Mouse (Mus musculus) spleen, postnatal 4 days (tissue): ENCODE measurements around the gene Gm36864.
A peak's percentile ranks its signal among the peaks of the same experiment; 100 is the strongest.
"Not testable (repeated sequence)": the region's sequence is repeated elsewhere in the genome, so short reads cannot be mapped to it uniquely, and the experiment has no call there.

Source experiments
- DNase-seq, 2 experiments: peaks; one replicate each; pipeline ENCODE4 v3.0.0; 2022; ENCODE audit warnings: low spot score in 2 of 2

Gene Gm36864

GRCm38 (mm10) chr7:44235909-44236308, at the start of gene Gm36864:
Gene Gm36864 (plus strand): TSS chr7:44236177.
- no peak for DNase-seq

GRCm38 (mm10) chr7:44186516-44186915, 49.5 kb upstream of the Gm36864 start:
- DNase-seq = not testable (repeated sequence)

- not testable (repeated sequence) for DNase-seq
These were observed 48.0 kb upstream of the Gm36864 start, which contains the start of gene Klk1b24 for GRCm38 (mm10) chr7:44187936-44188335. Gene Klk1b24 (plus strand): TSS chr7:44188236.

- not testable (repeated sequence) for DNase-seq
These were observed 42.5 kb upstream of the Gm36864 start for GRCm38 (mm10) chr7:44193466-44193865.

- DNase-seq = no peak
These were observed 38.1 kb upstream of the Gm36864 start, which contains the start of gene Klk1b3 for GRCm38 (mm10) chr7:44197891-44198290. Gene Klk1b3 (plus strand): TSS chr7:44198191.

- DNase-seq = not testable (repeated sequence)
These were observed 28.8 kb upstream of the Gm36864 start, which contains the start of gene Klk1b4 for GRCm38 (mm10) chr7:44207135-44207534. Gene Klk1b4 (plus strand): TSS chr7:44207435.

- DNase-seq = no peak
These were observed 27.7 kb upstream of the Gm36864 start for GRCm38 (mm10) chr7:44208307-44208706.

- no peak for DNase-seq
These were observed 20.3 kb upstream of the Gm36864 start, which contains the start of gene Klk1b5 for GRCm38 (mm10) chr7:44215645-44216044. Gene Klk1b5 (plus strand): TSS chr7:44215945.

- not testable (repeated sequence) for DNase-seq
These were observed 14.4 kb upstream of the Gm36864 start for GRCm38 (mm10) chr7:44221601-44222000.

GRCm38 (mm10) chr7:44222335-44222734, 13.6 kb upstream of the Gm36864 start:
- not testable (repeated sequence) for DNase-seq

- no peak for DNase-seq
These were observed 10.9 kb upstream of the Gm36864 start, which contains the start of gene Klk1 for GRCm38 (mm10) chr7:44225076-44225475. Gene Klk1 (plus strand): TSS chr7:44225360.

GRCm38 (mm10) chr7:44239913-44240312, 3.9 kb downstream of the Gm36864 start:
- DNase-seq = no peak

GRCm38 (mm10) chr7:44240712-44241111, 4.7 kb downstream of the Gm36864 start:
- DNase-seq = no peak

GRCm38 (mm10) chr7:44241163-44241562, 5.2 kb downstream of the Gm36864 start:
- DNase-seq = no peak

GRCm38 (mm10) chr7:44244080-44244479, 8.1 kb downstream of the Gm36864 start:
- DNase-seq = no peak

- peak; percentile 91 to 97 for DNase-seq
These were observed 10.3 kb downstream of the Gm36864 start, which contains the start of the genes 1700028J19Rik and 2410002F23Rik for GRCm38 (mm10) chr7:44246055-44246983. Gene 1700028J19Rik (minus strand): TSS chr7:44246695. Gene 2410002F23Rik (plus strand): TSS chr7:44246722.

GRCm38 (mm10) chr7:44246984-44247470, 11.1 kb downstream of the Gm36864 start:
- DNase-seq = peak; percentile 32 to 70

GRCm38 (mm10) chr7:44247971-44248370, 12.0 kb downstream of the Gm36864 start:
- DNase-seq = no peak

GRCm38 (mm10) chr7:44249248-44249647, 13.3 kb downstream of the Gm36864 start:
- no peak for DNase-seq

- not testable (repeated sequence) for DNase-seq
These were observed 14.8 kb downstream of the Gm36864 start for GRCm38 (mm10) chr7:44250732-44251275.

- DNase-seq = no peak
These were observed 17.1 kb downstream of the Gm36864 start for GRCm38 (mm10) chr7:44253023-44253616.

- DNase-seq = no peak
These were observed 19.0 kb downstream of the Gm36864 start for GRCm38 (mm10) chr7:44254930-44255329.
